Mouse (Mus musculus) left cerebral cortex, postnatal 4 days (tissue): ENCODE data around the gene Tmem39b. TPM values are rescaled to one million over a fixed set of nuclear protein-coding genes. Genes with fewer than 3 reads are reported as not detected.
A peak's percentile ranks its signal among the peaks of the same experiment; 100 is the strongest.

Source experiments
- DNase-seq: peaks from one replicate; pipeline ENCODE4 v3.0.0-alpha.2; 2022
- intact Hi-C: fragments of 180-260 bp; cut with DNase I; formaldehyde crosslinking; loops from one replicate; pipeline ENCODE4 v1.15.1; 2025
- total RNA-seq, 2 experiments: library from RNA; stranded (reverse); gene quantifications; 2 replicates each; pipeline ENCODE4 v1.2.3; 2021

Gene Tmem39b
- total RNA-seq, 2 experiments from 2014 or later, result 21.5 to 22.3 TPM

DNA sequence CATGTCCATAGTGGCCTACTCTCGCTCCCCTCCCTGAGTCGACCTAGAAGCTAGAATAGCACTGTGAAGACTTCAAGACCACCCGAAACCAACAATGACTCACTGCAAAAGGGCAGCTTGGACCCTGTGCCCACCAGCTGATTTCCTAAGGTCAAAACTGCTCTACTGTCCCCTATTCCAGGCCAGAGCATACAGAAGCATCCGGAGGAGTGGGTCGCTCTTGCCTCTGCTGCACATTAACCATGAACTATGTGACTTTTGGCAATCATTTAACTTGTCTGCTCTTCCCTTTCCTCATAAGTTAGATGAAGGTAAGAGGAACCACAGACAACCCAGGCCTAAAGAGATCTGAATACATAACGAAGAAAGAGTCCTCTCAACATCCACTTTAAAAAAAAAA lies 12.1 kb downstream of the Tmem39b start:
- intact Hi-C loops, result no loop called here
- DNase-seq, result no peak

DNA sequence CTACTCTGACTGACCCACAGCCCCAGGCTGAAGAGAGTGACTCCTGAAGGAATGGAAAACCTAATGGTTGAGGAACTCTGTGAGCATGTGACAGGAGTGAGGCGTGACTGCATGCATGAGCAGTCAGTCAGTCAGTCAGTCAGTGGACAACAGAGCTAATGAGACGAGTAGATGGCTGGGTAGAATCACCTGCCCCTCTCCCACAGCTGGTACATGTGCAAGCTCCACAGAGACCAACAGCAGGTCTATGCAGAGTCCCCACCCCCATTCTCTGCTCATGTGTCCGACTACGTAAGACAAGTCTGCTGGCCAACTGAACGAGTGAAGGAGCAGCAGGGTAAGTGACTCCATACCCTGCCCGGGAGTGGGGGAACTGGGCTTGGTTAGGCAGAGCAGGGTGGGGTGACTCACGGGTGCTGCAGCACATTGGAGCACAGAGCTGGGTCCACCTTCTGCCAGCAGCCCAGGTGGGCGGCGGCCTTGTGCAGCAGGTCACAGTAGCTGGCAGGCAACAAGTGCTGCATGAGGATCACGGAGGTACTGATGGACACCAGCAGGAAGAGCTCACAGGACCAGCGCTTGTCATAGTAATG lies 12.6 kb downstream of the Tmem39b start:
- intact Hi-C loops, result no loop called here

DNA sequence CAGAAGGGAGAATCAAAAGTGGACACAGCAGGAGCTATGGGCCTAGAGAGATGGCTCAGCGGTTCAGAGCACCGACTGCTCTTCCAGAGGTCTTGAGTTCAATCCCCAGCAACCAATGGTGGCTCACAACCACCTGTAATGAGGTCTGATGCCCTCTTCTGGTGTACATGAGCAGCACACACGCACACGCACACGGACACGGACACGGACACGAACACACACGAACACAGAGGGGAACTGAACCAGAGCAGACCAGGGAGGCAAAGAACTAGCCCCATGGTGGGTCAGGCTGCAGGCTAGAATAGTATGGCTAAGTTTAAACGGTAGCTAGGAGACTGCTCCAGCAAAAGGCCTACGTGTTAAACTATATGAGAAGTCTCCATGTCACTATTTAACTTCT lies 14.8 kb downstream of the Tmem39b start:
- DNase-seq, result no peak
- intact Hi-C loops, result no loop called here

More for the DNA sequence above, 12.6 kb downstream of the Tmem39b start:
- DNase-seq, result no peak

DNA sequence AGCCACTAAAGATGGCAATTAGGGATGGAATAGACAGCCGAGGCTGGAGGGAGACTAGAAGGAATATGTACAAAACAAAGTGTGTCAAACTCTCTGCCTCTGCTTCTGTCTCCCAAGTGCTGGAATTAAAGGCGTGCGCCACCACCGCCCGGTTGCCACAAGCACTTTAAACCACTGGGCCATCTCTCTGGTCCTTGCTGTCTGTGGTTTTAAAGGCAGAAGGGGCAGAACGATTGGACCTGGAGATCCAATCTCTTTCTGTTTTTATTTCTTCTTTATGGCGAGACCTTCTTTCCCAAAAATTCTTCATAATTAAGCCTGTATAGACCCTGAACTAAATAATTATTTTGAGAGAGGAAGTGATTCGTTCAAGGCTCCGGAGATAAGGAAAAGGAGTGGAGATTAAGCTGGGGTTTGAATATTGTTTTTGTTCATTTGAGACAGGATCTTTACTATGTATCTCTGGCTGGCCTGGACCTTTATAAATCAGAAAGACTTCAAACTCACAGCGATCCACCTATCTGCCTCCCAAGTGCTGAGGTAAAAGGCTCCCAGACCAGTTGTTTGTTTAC lies 23.7 kb downstream of the Tmem39b start:
- no peak for DNase-seq
- intact Hi-C loops, result no loop called here

DNA sequence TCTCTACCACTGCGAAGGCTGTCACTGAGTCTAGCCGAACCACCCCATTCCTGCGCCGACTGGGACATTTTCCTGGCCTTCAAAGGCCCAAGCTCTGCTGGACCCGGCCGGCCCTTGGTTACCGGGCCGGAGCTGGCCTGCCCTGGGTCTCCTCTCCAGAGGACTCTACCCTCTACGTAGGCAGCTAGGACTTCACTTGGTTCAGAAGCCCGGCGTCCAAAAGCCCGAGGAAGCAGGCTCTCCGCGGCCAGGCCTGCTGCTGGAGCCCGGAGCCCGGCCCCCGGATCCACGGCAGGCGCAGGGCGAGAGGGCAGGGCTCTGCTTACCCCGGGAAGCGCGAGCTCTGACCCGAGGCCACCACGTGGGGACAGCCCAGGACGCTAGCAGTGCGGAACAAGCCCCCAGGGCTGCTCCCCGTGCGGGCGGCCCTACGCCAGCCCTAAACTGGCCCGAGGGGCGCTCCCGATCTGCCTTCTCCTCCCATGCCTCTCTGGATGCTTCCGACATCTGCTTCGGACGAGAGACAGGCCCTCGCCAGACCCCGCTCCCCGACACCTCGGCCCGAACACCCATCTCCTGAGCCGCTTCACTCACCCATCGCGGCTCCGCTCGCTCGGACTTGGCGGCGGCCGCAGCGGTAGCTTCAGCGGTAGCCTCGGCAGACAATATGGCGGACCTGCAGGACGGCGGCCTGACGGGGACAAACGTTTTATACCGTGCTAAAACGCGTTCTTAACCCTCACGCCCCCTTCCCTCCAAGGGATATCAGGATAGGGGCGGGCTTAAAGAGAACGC lies 24.4 kb downstream of the Tmem39b start, which contains the start of gene Kpna6:
Kpna6 (minus strand) TSS at position 685 of the 795 bp plus-strand sequence.
- peak; percentile 91 for DNase-seq
- intact Hi-C loops, result no loop called here

DNA sequence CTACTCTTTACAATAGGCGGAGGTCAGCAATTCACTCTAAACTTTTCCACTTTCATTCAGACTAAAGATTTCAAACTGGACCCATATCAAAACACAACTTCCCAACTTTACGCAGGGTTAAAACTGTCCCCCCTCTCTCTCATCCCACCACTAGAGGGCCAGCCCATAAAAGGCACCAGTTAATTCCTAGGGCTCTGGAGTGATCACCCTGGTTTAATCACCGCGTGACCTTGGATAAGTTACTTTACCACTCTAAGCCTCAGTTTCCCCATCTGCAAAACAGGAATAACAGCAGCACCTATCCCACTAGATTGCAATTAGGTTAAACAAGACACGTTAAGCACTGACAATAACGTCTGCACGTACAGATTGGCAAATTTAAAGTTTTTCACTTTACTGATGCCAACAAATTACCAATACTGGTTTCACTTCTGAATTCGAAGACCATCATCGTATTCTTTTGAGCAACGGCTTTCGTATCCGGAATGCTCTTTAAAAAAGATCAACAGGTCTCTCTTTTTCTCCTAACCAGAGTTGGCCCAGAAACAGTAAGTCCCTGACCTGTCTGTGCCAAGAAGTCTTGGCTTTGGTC lies 25.1 kb downstream of the Tmem39b start:
- intact Hi-C loops, result no loop called here
- peak; percentile 42 for DNase-seq

DNA sequence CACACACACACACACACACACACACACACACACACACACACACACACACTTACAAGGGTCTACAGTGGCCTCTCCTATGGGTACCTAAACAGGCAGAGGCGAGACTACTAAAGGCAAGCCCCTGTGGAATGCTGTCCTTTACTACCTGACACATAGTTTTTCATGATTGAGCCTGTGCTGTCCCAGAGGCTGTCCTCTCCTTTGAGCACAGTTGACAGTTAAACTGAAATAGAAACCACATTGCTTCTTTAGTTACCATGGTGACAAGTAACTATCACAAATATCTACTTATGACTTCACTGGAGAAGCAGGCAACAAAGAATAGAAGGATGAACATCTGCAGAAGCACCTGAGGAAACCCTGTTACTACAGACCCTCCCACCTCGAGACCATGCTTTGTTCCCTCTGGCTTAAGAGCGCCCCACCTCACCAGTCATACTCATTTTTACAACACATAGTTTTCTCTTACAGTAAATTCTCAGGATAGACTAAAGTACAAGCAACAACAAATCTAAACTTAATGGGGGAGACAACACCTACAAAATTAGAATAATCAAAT lies 34.3 kb downstream of the Tmem39b start:
- DNase-seq, result no peak
- intact Hi-C loops, result no loop called here

DNA sequence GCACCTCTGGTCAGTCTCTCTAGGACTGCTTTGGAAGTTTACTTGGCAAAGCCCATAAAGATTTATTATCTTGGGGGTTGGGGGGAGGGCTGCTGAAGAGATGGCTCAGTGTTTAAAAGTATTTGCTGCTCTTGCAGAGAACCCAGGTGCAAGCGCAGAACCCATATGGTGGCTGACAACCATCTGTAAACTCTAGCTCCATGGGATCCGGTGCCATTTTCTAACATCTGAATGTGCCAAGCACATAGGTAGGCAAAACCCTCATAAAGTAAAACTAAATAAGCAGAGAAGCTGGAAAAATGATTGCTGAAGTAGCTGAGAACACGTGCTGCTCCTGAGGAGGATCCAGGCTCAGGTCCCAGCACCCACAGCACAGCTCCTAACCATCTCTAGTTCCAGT lies 35.1 kb downstream of the Tmem39b start:
- DNase-seq, result no peak
- intact Hi-C loops, result no loop called here

DNA sequence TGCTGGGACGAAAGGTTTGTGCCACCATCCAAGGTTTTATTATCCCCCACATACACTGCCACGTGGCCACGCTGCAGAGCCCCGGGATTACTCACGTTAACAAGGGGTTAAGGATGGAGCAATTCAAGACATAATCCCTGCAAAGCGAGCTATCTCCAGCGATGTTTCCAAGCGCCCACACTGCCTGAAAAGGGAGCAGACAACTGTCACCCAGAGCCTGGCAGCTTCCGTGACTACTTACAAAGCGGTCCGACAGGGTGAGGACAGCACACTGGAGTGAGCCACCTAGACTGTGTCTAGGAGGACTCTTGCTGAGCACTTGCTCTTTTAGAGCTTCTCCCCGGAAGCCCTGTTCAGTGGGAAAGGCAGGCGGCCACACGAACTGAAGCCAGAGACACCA lies 41.9 kb downstream of the Tmem39b start:
- DNase-seq, result no peak
- intact Hi-C loops, result no loop called here

DNA sequence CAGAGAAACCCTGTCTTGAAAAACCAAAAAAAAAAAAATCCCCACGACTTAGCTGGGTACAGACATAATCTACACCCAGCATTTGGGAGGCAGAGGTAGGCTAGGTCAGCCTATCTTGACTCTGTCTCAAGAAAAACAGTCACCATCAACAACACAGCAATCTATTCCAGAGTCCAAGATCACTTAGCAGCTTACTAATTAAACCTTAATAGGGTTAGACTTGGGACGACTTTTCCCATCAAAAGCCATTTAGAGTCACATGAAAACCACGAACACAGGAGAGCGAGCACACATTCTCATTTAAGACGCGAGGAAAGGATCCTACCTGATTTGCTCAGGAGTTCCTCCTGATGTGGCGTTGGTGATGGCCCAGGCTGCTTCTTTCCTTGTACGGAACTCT lies 46.3 kb downstream of the Tmem39b start:
- intact Hi-C loops, result no loop called here

DNA sequence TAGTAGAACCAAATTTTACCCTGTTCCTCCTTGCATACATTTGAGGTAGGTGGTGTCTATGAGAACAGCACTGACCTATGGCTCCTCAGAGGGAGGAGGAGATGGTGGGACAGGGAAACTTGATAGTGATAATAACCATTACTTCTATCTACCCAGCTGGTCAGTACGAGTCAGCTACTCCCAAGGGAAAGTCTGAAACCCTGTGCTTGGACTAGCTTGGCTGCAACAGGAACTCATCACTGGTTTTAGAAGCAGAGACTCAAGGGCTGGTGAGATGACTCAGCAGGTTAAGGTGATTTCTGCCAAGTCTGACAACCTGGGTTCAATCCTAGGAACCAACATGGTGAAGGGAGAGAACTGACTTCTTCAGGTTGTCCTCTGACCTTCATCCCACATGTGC lies 48.0 kb downstream of the Tmem39b start:
- intact Hi-C loops, result no loop called here
- no peak for DNase-seq

More for the DNA sequence above, 46.3 kb downstream of the Tmem39b start:
- no peak for DNase-seq

DNA sequence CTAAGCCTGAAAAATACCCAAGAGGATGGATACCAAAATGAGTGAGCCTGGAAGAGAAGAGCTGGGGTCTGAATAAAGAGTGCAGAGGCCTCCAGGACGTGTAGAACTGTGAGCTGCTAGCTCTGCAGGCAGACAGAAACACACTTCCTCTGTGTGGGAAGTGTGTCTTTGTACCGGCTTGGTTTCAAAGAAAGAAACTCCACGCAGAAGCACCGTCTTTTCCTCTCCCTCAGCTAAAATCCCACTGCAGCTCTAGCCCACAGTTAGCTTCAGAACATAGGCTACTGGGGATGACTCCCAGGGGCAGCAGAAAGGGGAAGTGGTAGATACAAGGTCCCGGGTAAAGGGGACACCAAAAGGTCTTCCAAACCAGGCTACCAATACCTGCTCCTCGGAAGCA lies 51.4 kb downstream of the Tmem39b start:
- DNase-seq, result no peak
- intact Hi-C loops, result no loop called here

DNA sequence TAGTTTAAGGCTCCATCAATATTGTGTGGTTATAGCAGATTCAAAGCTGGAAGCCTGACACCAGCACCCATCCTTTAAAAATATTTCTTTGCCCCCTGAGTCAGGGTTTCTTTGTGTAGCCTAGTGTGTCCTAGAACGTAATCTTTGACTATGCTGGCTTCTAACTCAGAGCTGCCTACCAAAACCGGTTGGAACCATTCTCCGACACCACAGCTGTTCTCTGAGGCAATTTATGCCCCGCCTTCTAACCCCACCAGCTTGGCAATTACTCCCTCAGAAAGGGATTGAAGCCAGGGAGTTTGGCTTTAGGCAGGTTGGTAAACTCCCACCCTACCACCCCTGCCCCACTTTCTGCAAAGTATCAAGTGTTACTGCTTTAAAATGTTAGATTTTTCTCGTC lies 54.9 kb downstream of the Tmem39b start:
- DNase-seq, result no peak
- intact Hi-C loops, result no loop called here

DNA sequence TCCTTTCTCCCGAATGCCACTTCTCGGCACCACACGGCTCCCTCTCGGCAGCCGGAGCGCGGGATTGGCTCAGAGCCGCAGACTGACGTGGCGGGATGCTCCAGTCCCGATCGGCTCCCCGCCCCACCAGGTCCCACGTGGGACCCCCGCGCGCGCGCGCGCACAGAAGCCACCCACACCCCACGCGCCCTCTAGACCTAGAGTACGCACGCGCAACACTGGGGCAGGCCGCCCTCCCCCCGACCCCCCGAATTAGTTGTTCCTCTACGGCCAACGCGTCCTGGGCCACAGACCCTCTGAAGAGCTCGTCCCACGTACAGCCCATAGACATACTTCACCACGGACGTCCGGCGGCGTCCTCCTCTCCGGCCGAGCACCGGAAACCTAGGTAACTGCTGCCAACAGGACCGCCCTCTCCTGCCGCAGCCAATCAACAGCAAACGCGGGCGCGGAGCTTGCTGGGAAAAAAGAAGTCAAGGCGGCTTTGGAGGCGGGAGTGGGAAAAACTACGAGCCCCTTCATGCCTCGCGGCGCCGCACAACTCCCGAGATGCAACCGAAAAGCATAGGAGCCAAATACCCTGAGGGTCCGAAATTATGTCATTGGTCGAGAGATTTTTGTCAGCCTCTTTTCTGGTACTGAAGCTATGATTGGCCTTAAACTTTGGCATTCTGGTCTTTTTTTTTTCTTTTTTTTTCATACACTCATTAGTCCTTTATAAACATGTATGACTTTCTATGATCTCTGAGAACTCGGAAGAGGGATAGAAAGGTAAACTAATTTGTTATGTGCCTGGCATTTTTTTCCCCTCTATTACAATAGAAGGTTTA lies 55.8 kb downstream of the Tmem39b start, which contains the start of gene Txlna:
Txlna (minus strand) TSS at position 428 of the 830 bp plus-strand sequence.
- intact Hi-C loops, result no loop called here
- peak; percentile 98 for DNase-seq

DNA sequence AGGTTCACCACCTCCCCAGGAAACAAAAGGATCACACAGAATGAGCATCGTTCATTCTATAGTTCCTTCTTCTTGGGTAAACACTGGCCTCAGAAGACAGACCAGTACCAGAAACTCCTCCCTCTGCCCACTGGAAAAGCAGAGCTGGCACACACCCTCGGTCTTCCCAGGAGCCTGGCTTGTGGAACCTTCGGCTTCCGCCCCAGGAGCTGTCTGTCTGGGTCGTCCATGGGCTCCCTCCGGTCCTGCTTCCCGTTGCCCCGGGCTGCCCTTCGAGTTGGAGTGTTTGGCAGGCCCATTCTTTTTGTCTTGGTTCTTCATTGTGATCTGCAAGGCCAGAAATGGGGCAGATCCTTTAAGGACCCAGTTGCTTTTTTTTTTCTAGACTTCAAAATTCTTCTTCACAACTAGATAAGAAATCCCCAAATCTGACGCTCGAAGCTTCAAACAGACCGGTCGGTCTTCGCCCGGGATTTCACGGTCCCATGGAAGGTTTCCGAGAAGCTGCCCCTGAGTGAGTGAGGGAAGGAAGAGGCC lies 56.5 kb downstream of the Tmem39b start:
- intact Hi-C loops, result no loop called here
- DNase-seq, result peak; percentile 61

DNA sequence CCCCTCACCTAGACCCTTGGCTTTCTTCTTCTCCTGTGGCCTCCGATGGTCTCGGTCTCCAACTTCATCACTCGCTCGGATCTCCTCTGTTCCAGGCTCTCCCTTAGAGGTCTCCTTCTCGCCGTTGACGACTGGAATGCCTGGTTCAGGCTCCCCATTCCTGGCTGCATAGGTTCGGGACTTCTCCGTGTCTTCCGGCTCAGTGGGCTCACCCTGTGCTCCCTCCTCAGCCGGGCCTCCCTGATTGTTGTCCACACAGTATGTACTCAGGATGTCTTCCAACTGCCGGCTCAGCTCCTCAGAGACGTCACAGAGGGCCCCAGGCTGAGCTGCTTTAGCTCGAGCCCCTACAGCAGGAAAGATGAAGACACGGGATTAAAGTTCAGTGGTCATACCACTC lies 57.4 kb downstream of the Tmem39b start:
- intact Hi-C loops, result no loop called here
- DNase-seq, result no peak

DNA sequence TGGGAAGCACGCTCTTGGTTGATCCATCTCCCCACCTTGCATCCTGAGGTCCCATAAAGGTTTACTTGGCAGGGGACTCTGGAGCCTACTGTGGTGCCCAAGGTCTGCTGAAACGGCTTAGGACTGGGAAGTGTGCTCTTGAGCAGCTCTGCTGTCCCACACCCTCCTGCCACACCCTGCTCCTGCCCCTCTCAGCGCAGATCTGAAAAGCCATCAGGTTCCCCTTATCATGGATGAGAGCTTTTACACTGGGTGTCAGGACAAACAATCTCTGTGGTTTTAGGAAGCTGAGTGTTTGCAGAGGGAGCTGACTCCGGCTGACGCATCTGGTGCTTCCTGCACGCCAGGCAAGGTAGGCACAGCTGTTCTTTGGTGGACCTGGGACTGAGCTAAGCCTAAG lies 62.8 kb downstream of the Tmem39b start:
- no peak for DNase-seq
- intact Hi-C loops, result no loop called here

DNA sequence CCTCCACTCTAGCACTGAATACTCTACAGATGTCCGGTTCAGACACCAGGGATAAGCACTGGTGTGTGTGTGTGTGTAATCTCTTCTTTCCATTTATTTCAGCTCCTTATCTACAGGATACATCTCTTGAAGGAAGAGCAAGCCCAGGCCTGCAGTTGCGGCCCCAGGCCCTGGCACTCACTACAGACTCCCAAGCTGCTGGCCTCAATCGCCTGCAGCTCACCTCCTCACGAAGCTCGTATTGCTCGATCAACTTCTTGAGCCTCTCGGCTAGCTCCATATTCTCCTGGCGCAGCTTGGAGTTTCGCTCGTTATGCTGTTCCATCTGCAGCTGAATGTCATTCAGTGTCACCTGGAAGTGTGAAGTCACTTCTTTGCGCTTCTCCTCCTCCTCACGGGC lies 64.8 kb downstream of the Tmem39b start:
- no peak for DNase-seq
- intact Hi-C loops, result no loop called here

DNA sequence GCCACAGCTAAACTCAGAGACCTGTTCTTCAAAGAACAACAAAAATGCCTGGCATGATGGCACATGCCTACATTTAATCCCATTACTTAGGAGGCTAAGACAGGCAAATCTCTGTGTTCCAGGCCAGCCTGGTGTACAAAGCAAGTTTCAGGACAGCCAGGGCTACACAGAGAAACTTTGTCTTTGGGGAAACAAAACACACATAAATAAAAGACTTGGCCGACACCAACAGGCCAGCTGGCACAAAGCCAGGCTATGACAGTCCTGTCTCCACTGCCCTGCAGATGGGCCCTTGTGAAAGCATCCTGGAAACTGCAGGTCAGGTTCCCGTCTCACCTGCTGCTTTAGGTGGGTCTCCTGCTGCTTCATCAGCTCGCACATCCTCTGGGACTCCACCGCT lies 65.7 kb downstream of the Tmem39b start:
- intact Hi-C loops, result no loop called here
- DNase-seq, result peak; percentile 46
